Mouse (Mus musculus): ENCODE results near the gene Trak1. TPM values are rescaled to one million over a fixed set of nuclear protein-coding genes. Genes with fewer than 3 reads are reported as not detected.
A peak's percentile ranks its signal among the peaks of the same experiment; 100 is the strongest.

Gene Trak1
- polyA plus RNA-seq, 1 experiment from 2014 or later: 8.8 TPM

DNA sequence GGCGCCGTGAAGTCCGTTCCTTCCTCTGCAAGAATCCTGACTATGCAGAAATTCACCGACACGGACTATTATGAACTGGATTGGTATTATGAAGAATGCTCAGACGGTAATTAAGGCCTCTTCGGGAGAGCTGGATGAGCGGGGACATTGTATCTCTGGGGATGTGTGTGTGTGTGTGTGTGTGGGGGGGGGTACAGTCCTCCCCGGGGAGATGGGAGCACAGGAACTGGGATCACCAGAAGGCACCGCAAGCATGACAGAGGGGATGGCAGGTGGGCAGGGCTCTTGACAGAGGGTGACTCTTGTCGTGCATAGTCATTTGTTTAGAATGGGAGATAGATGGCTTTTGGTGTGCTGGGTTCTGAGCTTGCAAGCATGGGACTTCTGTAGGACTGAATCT lies 106.4 kb downstream of the Trak1 start:
- no peaks in the 10 kb centered on the region for H3K4me1 ChIP-seq (ENCODE audit: control insufficient read depth, insufficient read depth, low read length)
- no peaks in the 10 kb centered on the region for H3K9me3 ChIP-seq (replicated peaks; ENCODE audit: control insufficient read depth, low read length)
- ATAC-seq (replicated peaks; ENCODE audit: insufficient number of reproducible peaks, low FRiP score, low TSS enrichment, low read depth): peak; percentile 64
- no peak overlapping the region; the same call in 1 of the 2 replicates for H3K9ac ChIP-seq (replicated peaks; ENCODE audit: low read length)
- no peak overlapping the region for H3K27ac ChIP-seq (replicated peaks; ENCODE audit: low read depth, low read length)
- H3K4me3 ChIP-seq (ENCODE audit: low read depth, low read length): 0 out of 2 replicates have a peak overlapping the region, but pooled peaks have one; percentile 11
- no peaks in the 10 kb centered on the region for H3K27me3 ChIP-seq (ENCODE audit: control insufficient read depth, insufficient read depth, low read length)
- DNase-seq (ENCODE audit: low spot score): no peak
- H3K36me3 ChIP-seq (replicated peaks; ENCODE audit: control insufficient read depth, insufficient read depth, low read depth, low read length): no peaks in the 10 kb centered on the region
- 70% methylated on average over 11 of the region's 11 CpGs for WGBS
- H3K4me2 ChIP-seq (ENCODE audit: low read depth, low read length): peak overlapping the region; percentile 21

DNA sequence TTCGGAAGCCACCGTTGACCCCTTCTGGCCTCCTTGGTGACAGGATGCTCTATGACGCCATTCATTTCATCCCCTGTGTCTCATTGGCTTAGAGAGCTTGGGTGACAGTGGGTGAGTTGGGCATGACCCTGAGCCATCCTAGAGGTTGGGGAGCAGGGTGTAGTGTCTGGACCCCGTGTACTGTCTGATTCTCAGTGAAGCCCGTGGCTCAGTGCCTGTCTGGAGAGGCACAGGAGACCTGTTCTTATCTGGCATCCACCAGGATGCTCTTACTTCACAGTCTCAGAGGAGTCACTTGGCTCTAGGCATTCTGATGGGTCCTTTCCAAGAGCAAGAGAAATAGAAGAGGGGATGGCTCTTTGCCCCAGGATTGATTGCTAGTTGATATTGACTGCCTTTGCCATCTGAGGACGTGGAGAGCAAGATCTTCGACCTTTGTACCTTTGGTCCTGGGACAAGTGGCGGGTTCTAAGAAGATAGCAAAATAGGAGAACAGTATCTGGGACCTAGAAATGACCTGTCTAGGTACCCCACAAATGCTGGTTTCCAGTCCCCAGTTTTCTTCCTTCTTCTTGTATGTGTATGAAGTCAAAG lies 107.9 kb downstream of the Trak1 start:
- H3K4me2 ChIP-seq (ENCODE audit: low read depth, low read length): no peak overlapping the region
- H3K27me3 ChIP-seq (ENCODE audit: control insufficient read depth, insufficient read depth, low read length): no peaks in the 10 kb centered on the region
- no peak overlapping the region for H3K27ac ChIP-seq (replicated peaks; ENCODE audit: low read depth, low read length)
- H3K36me3 ChIP-seq (replicated peaks; ENCODE audit: control insufficient read depth, insufficient read depth, low read depth, low read length): no peaks in the 10 kb centered on the region
- no peaks in the 10 kb centered on the region for H3K9me3 ChIP-seq (replicated peaks; ENCODE audit: control insufficient read depth, low read length)
- no peak overlapping the region for H3K9ac ChIP-seq (replicated peaks; ENCODE audit: low read length)
- no peak for ATAC-seq (replicated peaks; ENCODE audit: insufficient number of reproducible peaks, low FRiP score, low TSS enrichment, low read depth)
- 88% methylated on average over 8 of the region's 8 CpGs for WGBS
- no peak overlapping the region for H3K4me3 ChIP-seq (ENCODE audit: low read depth, low read length)
- DNase-seq (ENCODE audit: low spot score): no peak
- no peaks in the 10 kb centered on the region for H3K4me1 ChIP-seq (ENCODE audit: control insufficient read depth, insufficient read depth, low read length)

DNA sequence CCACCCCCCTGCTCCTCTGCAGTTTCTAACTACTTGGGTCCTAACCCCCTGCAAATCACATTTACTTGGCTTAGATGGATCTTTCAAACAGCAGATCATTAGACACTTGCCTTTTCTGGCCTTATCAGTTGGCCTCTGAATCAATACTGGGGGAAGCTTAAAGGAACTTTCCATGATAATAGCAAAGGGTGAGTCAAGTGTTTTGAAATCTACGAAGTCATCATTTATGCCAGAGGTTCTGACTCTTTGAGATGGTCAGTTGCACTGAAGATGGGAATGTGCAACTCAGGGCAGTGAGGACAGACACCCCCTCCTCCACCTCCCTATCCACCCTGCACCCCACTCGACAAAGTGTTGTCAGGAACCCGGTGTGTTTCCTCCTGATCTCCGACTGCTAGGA lies 108.5 kb downstream of the Trak1 start:
- H3K9me3 ChIP-seq (replicated peaks; ENCODE audit: control insufficient read depth, low read length): no peaks in the 10 kb centered on the region
- no peak overlapping the region for H3K27ac ChIP-seq (replicated peaks; ENCODE audit: low read depth, low read length)
- ATAC-seq (replicated peaks; ENCODE audit: insufficient number of reproducible peaks, low FRiP score, low TSS enrichment, low read depth) (no peak), DNase-seq (ENCODE audit: low spot score) (no peak)
- no peaks in the 10 kb centered on the region for H3K4me1 ChIP-seq (ENCODE audit: control insufficient read depth, insufficient read depth, low read length)
- WGBS: 94% methylated on average over 4 of the region's 4 CpGs
- no peak overlapping the region for H3K4me2 ChIP-seq (ENCODE audit: low read depth, low read length)
- H3K9ac ChIP-seq (replicated peaks; ENCODE audit: low read length): no peak overlapping the region
- no peaks in the 10 kb centered on the region for H3K36me3 ChIP-seq (replicated peaks; ENCODE audit: control insufficient read depth, insufficient read depth, low read depth, low read length)
- H3K27me3 ChIP-seq (ENCODE audit: control insufficient read depth, insufficient read depth, low read length): no peaks in the 10 kb centered on the region
- no peak overlapping the region for H3K4me3 ChIP-seq (ENCODE audit: low read depth, low read length)

- H3K4me1 ChIP-seq (ENCODE audit: control insufficient read depth, insufficient read depth, low read length): no peaks in the 10 kb centered on the region
Measured at GRCm38 (mm10) chr9:121414237-121414636, 116.9 kb downstream of the Trak1 start.

GRCm38 (mm10) chr9:121415626-121416241 lies 118.4 kb downstream of the Trak1 start:
- Histone ChIP-seq H3K27ac (replicated peaks; ENCODE audit: low read depth, low read length) (no peak overlapping the region), H3K9ac (replicated peaks; ENCODE audit: low read length) (no peak overlapping the region), H3K9me3 (replicated peaks; ENCODE audit: control insufficient read depth, low read length) (no peaks in the 10 kb centered on the region), H3K4me3 (ENCODE audit: low read depth, low read length) (no peak overlapping the region), H3K27me3 (ENCODE audit: control insufficient read depth, insufficient read depth, low read length) (no peaks in the 10 kb centered on the region), H3K4me1 (ENCODE audit: control insufficient read depth, insufficient read depth, low read length) (no peaks in the 10 kb centered on the region), H3K36me3 (replicated peaks; ENCODE audit: control insufficient read depth, insufficient read depth, low read depth, low read length) (no peaks in the 10 kb centered on the region), H3K4me2 (ENCODE audit: low read depth, low read length) (no peak overlapping the region)
- DNase-seq (ENCODE audit: low spot score) (no peak), ATAC-seq (replicated peaks; ENCODE audit: insufficient number of reproducible peaks, low FRiP score, low TSS enrichment, low read depth) (no peak)
- WGBS: 77% methylated on average over 19 of the region's 19 CpGs

More at GRCm38 (mm10) chr9:121414237-121414636, 116.9 kb downstream of the Trak1 start:
- Histone ChIP-seq H3K27me3 (ENCODE audit: control insufficient read depth, insufficient read depth, low read length) (no peaks in the 10 kb centered on the region), H3K9ac (replicated peaks; ENCODE audit: low read length) (no peak overlapping the region), H3K4me2 (ENCODE audit: low read depth, low read length) (no peak overlapping the region), H3K9me3 (replicated peaks; ENCODE audit: control insufficient read depth, low read length) (no peaks in the 10 kb centered on the region), H3K27ac (replicated peaks; ENCODE audit: low read depth, low read length) (no peak overlapping the region), H3K4me3 (ENCODE audit: low read depth, low read length) (no peak overlapping the region), H3K36me3 (replicated peaks; ENCODE audit: control insufficient read depth, insufficient read depth, low read depth, low read length) (no peaks in the 10 kb centered on the region)
- DNase-seq (ENCODE audit: low spot score) (no peak), ATAC-seq (replicated peaks; ENCODE audit: insufficient number of reproducible peaks, low FRiP score, low TSS enrichment, low read depth) (no peak)
- WGBS: 95% methylated on average over 12 of the region's 12 CpGs

- H3K4me3 ChIP-seq (ENCODE audit: low read depth, low read length): no peak overlapping the region
- no peaks in the 10 kb centered on the region for H3K36me3 ChIP-seq (replicated peaks; ENCODE audit: control insufficient read depth, insufficient read depth, low read depth, low read length)
- H3K9ac ChIP-seq (replicated peaks; ENCODE audit: low read length): no peak overlapping the region
- H3K27ac ChIP-seq (replicated peaks; ENCODE audit: low read depth, low read length): no peak overlapping the region
- no peak overlapping the region for H3K4me2 ChIP-seq (ENCODE audit: low read depth, low read length)
- no peaks in the 10 kb centered on the region for H3K27me3 ChIP-seq (ENCODE audit: control insufficient read depth, insufficient read depth, low read length)
- no peaks in the 10 kb centered on the region for H3K4me1 ChIP-seq (ENCODE audit: control insufficient read depth, insufficient read depth, low read length)
- ATAC-seq (replicated peaks; ENCODE audit: insufficient number of reproducible peaks, low FRiP score, low TSS enrichment, low read depth) (no peak), DNase-seq (ENCODE audit: low spot score) (no peak)
- H3K9me3 ChIP-seq (replicated peaks; ENCODE audit: control insufficient read depth, low read length): no peaks in the 10 kb centered on the region
- WGBS: 91% methylated on average over 5 of the region's 5 CpGs
Measured at GRCm38 (mm10) chr9:121416460-121416859, 119.2 kb downstream of the Trak1 start.

DNA sequence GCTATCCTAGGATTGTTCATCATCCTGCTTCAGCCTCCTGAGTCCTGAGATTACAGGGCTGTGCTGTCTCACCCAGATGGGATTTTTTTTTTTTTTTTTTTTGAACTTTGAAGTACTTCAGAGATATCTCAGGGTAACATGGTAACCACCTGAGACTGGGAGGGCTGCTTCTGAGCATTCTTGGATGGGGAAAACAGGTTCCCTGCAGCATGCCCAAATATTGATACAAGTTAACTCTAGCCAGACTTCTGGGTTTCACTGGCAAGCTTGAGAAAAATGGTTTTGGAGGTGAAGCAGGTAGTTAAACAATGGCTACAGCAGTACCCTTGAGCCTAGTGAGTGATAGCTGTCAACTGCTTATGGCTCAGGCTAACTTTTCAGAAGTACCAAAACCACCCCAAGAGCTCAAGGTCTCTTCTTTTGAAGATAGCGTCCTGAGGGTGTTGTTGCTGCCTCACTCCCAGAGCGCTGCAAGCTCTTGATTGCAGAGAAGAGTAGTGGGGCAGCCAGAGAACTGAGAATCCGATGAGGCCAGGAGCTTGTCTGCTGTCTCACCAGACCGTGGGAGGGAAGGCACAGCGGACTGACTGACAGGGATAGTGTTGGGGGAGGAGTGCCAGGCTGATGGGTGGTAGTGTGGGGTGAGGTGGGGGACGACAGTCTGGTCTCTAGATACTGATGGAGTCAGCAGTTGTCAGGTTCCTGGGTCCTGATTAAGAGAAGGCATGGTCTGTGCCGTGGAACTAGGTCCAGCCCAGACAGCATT lies 119.8 kb downstream of the Trak1 start:
- Histone ChIP-seq H3K36me3 (replicated peaks; ENCODE audit: control insufficient read depth, insufficient read depth, low read depth, low read length) (no peaks in the 10 kb centered on the region), H3K27ac (replicated peaks; ENCODE audit: low read depth, low read length) (no peak overlapping the region), H3K9me3 (replicated peaks; ENCODE audit: control insufficient read depth, low read length) (no peaks in the 10 kb centered on the region), H3K4me2 (ENCODE audit: low read depth, low read length) (no peak overlapping the region), H3K4me1 (ENCODE audit: control insufficient read depth, insufficient read depth, low read length) (no peaks in the 10 kb centered on the region), H3K27me3 (ENCODE audit: control insufficient read depth, insufficient read depth, low read length) (no peaks in the 10 kb centered on the region), H3K9ac (replicated peaks; ENCODE audit: low read length) (no peak overlapping the region), H3K4me3 (ENCODE audit: low read depth, low read length) (no peak overlapping the region)
- 82% methylated on average over 7 of the region's 7 CpGs for WGBS
- DNase-seq (ENCODE audit: low spot score) (no peak), ATAC-seq (replicated peaks; ENCODE audit: insufficient number of reproducible peaks, low FRiP score, low TSS enrichment, low read depth) (no peak)

DNA sequence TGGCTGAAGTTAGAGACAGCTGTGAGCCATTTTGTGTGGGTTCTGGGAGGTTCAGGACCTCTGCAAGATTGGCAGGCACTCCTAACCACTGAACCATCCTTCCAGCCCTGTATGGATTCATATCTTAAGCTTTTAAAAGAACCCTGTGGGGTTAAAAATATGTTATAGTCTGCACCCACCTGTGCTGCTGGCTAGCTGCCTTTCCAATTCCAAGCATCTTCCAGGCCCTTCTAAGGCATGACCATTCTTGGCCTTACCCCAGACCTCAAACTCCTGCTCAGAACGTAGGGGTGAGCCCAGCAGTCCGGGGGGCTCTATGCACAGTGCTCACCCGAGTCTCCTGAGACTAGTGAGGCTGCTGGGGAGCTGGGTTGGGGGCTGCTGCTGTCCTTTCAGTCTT lies 121.7 kb downstream of the Trak1 start:
- H3K9ac ChIP-seq (replicated peaks; ENCODE audit: low read length): no peak overlapping the region
- H3K4me3 ChIP-seq (ENCODE audit: low read depth, low read length): no peak overlapping the region
- WGBS: 86% methylated on average over 3 of the region's 3 CpGs
- H3K27me3 ChIP-seq (ENCODE audit: control insufficient read depth, insufficient read depth, low read length): no peaks in the 10 kb centered on the region
- no peak overlapping the region for H3K4me2 ChIP-seq (ENCODE audit: low read depth, low read length)
- H3K27ac ChIP-seq (replicated peaks; ENCODE audit: low read depth, low read length): no peak overlapping the region
- H3K9me3 ChIP-seq (replicated peaks; ENCODE audit: control insufficient read depth, low read length): no peaks in the 10 kb centered on the region
- ATAC-seq (replicated peaks; ENCODE audit: insufficient number of reproducible peaks, low FRiP score, low TSS enrichment, low read depth): no peak
- no peak for DNase-seq (ENCODE audit: low spot score)
- H3K36me3 ChIP-seq (replicated peaks; ENCODE audit: control insufficient read depth, insufficient read depth, low read depth, low read length): no peaks in the 10 kb centered on the region
- no peaks in the 10 kb centered on the region for H3K4me1 ChIP-seq (ENCODE audit: control insufficient read depth, insufficient read depth, low read length)

Data from embryonic facial prominence, embryonic 11.5 days (tissue).